Comparison of ENCODE assay signal across 8 mouse cellular contexts in the genomic region with DNA sequence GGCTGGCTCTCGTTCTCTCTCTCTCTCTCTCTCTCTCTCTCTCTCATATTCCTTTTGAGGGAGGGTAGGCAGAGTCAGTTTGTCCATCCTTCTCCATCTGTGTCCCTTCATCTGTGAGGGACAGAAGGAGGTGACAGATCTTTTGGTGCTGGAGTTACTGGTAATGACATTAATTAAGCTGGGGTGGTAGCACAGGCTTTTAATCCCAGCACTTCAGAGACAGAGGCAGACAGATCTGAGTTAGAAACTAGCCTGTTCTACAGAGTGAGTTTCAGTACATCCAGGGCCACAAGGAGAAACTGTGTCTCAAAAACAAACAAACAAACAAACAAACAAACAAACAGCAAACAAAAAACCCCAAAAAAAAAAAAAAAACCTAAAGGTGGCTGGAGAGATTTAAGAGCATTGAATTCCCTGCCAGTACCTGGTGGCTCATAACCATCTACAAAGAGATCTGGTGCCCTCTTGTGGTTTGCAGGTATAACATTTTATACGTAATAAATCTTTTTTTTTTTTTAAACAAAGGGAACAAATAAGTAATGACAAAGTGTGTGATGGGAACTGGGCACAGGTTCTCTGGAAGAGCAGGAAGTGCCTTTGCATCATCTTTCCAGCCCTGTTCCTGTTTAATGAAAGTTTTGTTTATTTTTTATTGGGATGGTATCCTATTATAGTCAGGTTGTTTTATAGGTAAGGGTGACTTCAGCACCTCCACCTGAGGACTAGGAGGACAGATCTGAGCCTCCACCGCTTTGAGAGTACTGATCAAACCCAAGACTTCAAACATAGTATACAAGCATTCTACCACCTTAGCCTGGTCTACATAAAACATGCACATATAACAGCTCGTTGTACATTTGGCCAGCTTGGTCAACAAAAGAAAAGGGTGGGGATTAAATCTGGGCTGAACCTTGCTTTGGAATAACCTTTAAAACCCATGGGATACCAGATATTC. TPM values are rescaled to one million over a fixed set of nuclear protein-coding genes. Genes with fewer than 3 reads are reported as not detected.
DNase-seq lines count a peak whose midpoint lies in the region; ATAC-seq and TF ChIP-seq lines count a peak whose summit lies in the region.

No protein-coding gene starts in this region.

- DNase-seq in gastrocnemius, adult 18-20 months (ENCODE audit: low spot score) = peak; percentile 61
- no peak for DNase-seq in gastrocnemius, postnatal 14 days
- peak; percentile 23 to 50 for DNase-seq in spleen, adult 2 months (ENCODE audit: low read depth in 1 of 2, low spot score in 2 of 2)
- DNase-seq in spleen, adult 12 weeks (ENCODE audit: low spot score) = no peak
- DNase-seq in cerebellum, postnatal 14 days = peak; percentile 65 to 71
- DNase-seq in natural killer cell, adult 2 months (ENCODE audit: low spot score in 2 of 2) = peak; percentile 19 to 49
- no peak for DNase-seq in layer of hippocampus, adult 9-11 months

- no peaks in the 10 kb centered on the region for H3K9me3 ChIP-seq in intestine, postnatal 0 days (ENCODE audit: control insufficient read depth)

- no peak overlapping the region for H3K4me3 ChIP-seq in spleen, adult 2 months (ENCODE audit: extremely low read depth, insufficient read depth, insufficient read length)
- no peak overlapping the region for H3K4me3 ChIP-seq in intestine, postnatal 0 days (ENCODE audit: low read depth, low read length)

- no peak for ATAC-seq in intestine, postnatal 0 days

- H3K4me2 ChIP-seq in intestine, postnatal 0 days (replicated peaks; ENCODE audit: low read depth) = no peak overlapping the region

- 77% methylated on average over 4 of the region's 4 CpGs for WGBS in spleen, adult 2 months
- 71% methylated on average over 4 of the region's 4 CpGs for WGBS in intestine, postnatal 0 days

- H3K4me1 ChIP-seq in spleen, adult 2 months (ENCODE audit: control insufficient read depth, insufficient read depth, insufficient read length) = no peaks in the 10 kb centered on the region; the same call in 1 of the 2 replicates
- no peaks in the 10 kb centered on the region for H3K4me1 ChIP-seq in intestine, postnatal 0 days (replicated peaks; ENCODE audit: control insufficient read depth, insufficient read depth, low read length)

- peaks cover 21% of the 10 kb centered on the region for H3K36me3 ChIP-seq in spleen, adult 2 months (ENCODE audit: control insufficient read depth, insufficient read depth, low read length)
- peaks cover 39% of the 10 kb centered on the region for H3K36me3 ChIP-seq in intestine, postnatal 0 days (ENCODE audit: control insufficient read depth, insufficient read depth)

- H3K9ac ChIP-seq in intestine, postnatal 0 days (ENCODE audit: low read depth, low read length) = no peak overlapping the region

- TF ChIP-seq CTCF in spleen, adult 2 months (IDR thresholded peaks at IDR 0.05; ENCODE audit: extremely low read depth, insufficient read depth, insufficient read length, insufficient replicate concordance) = peak; percentile 14; the same call in 1 of the 2 replicates
- TF ChIP-seq CTCF in intestine, postnatal 0 days (IDR thresholded peaks at IDR 0.05; ENCODE audit: low read depth) = peak; percentile 78

- no peak overlapping the region for H3K27ac ChIP-seq in spleen, adult 2 months (ENCODE audit: insufficient read depth, low read length)
- H3K27ac ChIP-seq in intestine, postnatal 0 days (ENCODE audit: low read depth, low read length) = no peak overlapping the region

- intact Hi-C loops in gastrocnemius, postnatal 14 days (cut with DNase I; ENCODE audit: low total_unique reads) = loop anchor here (5.0 kb wide), 2 partner anchors 120 to 280 kb away; partner anchors contain the start of gene Cct4

- H3K27me3 ChIP-seq in spleen, adult 2 months (ENCODE audit: control insufficient read depth, insufficient read depth, low read length) = no peaks in the 10 kb centered on the region
- H3K27me3 ChIP-seq in intestine, postnatal 0 days (replicated peaks; ENCODE audit: control insufficient read depth, insufficient read depth, low read length) = no peaks in the 10 kb centered on the region

- TF ChIP-seq POLR2A in spleen, adult 2 months (IDR thresholded peaks at IDR 0.05; ENCODE audit: low read depth, low read length) = no peak

RNA-seq across cellular contexts. Expression of gene Xpo1, which starts 16.2 kb away (rescaled TPM):
- total RNA-seq in gastrocnemius, adult 18-20 months (2021) = 10 to 100 TPM; 19.9 to 26.5 TPM
- total RNA-seq in gastrocnemius, postnatal 14 days (2021) = 10 to 100 TPM; 24.7 to 34.2 TPM
- polyA plus RNA-seq in spleen, adult 2 months (2012; rRNA removed) = 3.9 and 4.5 TPM in 2 replicates
- 16.7 and 17.0 TPM in 2 replicates for polyA plus RNA-seq in intestine, postnatal 0 days (2015; fragmentation: Nextera tagmentation; extraction: Ambion mirVana)

RNA-seq across cellular contexts. Expression of gene Usp34, which starts 34.6 kb away (rescaled TPM):
- 10 to 100 TPM; 38.7 to 41.4 TPM for total RNA-seq in gastrocnemius, adult 18-20 months (2021)
- total RNA-seq in gastrocnemius, postnatal 14 days (2021) = 10 to 100 TPM; 31.6 to 31.7 TPM
- polyA plus RNA-seq in spleen, adult 2 months (2012; rRNA removed) = 4.9 and 5.6 TPM in 2 replicates
- polyA plus RNA-seq in intestine, postnatal 0 days (2015; fragmentation: Nextera tagmentation; extraction: Ambion mirVana) = 13.4 and 17.6 TPM in 2 replicates

Comparison
In these comparisons a context has a peak if more than half of its experiments do, and no peak if none do; other contexts are left out.
1. DNase-seq: peak in gastrocnemius, adult 18-20 months (single experiment), spleen, adult 2 months (2 of 2), cerebellum, postnatal 14 days (2 of 2) and natural killer cell, adult 2 months (2 of 2); none in gastrocnemius, postnatal 14 days (single experiment), spleen, adult 12 weeks (single experiment) and layer of hippocampus, adult 9-11 months (single experiment).